Mouse (Mus musculus): Measurements from ENCODE around the gene Gm4131.

DNA sequence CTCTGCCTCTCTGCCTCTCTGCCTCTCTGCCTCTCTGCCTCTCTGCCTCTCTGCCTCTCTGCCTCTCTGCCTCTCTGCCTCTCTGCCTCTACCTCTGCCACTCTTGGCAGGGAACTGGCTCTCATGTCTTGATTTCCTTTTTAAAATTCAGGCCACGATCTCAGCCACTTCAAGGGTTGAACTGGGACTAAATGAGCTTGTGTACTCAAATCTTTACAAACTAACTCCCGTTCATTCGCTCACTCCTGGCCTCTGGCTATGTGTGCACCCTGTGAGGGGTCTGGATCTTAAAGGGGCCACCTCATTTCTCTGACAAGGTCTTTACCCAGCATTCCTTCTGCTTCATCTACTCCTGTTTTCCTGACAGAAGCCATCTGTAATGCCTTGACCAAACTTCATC is 18.6 kb upstream of the Gm4131 start:
- TF ChIP-seq CTCF (IDR thresholded peaks at IDR 0.05; ENCODE audit: low read depth) (no peak), EP300 (IDR thresholded peaks at IDR 0.05; ENCODE audit: low read depth) (no peak)

All from liver, postnatal 0 days (tissue).